Mouse (Mus musculus): Measurements from ENCODE around the gene Nat9. TPM values are rescaled to one million over a fixed set of nuclear protein-coding genes. Genes with fewer than 3 reads are reported as not detected.

Gene Nat9
- total RNA-seq (2014; fragmentation: Nextera tagmentation) (27.1 and 27.5 TPM in 2 replicates), total RNA-seq (2017) (21.3 and 28.0 TPM in 2 replicates)

DNA sequence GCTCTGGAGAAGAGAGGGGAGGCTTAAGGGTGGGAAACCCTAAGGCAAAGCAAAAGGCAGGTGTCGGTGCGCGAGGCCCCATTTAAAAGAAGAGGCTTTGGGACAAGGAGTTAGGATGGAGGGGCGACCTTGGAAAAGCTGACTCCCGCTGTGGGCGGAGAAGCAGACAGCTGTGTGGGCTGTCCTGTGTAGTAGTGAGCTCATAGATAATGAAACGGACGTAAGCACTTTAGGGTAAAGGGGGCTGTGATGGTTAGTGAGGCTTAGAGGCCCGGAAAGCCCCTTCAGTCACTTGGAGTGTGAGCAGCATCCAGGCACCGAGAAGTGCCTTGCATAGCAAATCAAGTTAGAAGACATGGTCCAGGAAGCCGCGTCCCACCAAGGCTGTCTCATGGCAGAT is at the start of gene Nat9:
Nat9 (minus strand) TSS at position 167 of the 400 bp plus-strand sequence.
- ATAC-seq (replicated peaks; ENCODE audit: poor library complexity, severe bottlenecking), result no peak

DNA sequence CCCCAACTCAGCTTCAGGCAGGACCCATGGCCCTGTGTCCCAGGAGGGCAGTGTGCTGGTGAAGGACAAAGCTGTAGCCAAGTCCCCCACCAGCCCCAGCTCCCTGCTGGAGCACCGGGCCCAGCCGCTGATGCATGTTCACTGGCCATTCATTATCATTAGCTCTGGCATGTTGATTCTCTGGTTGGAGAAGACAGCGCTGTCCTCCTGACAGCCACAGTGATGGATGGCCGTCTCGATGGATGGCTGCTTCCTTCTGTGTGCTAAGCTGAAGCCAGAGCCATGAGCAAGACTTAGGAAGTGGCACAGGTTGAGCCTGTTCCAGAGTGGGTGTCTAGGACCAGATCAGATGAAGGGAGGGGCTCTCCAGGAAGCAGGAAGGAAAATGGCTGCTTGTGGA is 48.9 kb upstream of the Nat9 start:
- no peak for ATAC-seq (replicated peaks; ENCODE audit: poor library complexity, severe bottlenecking)

DNA sequence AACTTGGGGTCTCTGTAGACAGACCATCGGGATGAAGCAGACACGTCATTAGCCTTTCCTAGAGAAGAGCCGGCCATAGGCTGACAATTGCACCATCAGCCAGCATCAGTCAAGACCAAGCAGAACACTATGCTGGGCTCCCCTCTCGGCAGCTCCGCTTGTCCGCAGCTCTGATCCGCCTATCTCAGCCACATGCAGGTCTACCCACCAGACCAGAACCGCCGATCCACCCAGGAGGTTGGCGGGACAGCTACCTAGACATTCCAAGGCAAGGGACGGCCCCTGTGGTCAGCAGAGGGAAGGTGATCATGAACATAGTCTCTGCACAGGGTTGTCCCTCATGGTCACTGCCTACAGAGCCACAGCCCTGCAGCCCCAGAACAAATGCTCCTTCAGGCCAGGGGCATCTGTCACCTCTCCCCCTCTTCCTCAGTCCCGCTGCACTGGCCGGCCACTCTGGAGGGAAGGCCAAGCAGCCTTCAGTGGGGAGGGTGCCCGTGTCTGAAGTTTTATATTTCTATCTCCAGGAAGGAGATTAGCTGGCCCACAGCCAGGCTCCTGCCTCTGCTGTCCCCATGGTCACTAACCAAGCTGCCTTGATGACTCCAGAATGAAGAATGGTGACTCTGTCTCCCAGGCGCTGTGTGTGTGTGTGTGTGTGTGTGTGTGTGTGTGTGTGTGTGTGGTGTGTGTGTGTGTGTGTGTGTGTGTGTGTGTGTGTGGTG is 46.8 kb upstream of the Nat9 start:
- no peak for ATAC-seq (replicated peaks; ENCODE audit: poor library complexity, severe bottlenecking)

DNA sequence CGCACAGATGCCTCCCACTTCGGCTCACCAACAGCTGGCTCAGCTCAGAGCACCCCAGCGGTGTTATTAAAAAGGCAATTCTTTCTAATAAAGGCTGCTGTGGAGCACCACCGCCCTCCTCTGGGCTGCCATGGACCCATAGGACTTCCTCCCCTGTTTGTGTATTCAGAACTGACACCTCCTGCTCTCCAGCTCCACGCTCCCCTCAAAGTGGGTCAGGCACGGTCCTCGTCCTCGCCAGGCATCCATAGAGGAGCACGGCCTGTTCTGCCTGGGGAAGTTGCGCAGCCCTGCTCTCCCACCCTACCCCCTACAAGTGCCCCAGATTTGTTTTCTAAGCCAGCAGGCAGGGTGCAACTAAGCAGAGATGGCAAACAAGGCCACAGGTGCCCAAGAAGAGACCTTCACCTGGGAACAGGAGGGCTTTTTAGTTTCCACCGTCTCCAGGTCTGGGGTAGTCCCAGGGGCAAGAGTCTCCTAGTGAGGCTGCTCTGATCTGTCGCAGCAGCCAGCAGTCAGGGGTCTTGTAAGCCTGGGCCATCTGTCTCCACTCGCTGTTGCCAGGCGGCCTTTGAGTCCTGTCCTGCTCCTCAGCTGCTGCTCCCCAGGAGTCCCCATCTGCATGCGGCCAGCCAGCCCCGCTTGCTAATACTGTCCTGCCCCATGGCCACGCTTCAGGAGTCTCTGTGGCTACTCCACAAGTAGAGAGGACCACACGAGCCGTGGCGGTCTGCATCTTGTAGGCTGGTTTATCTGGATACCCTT is 46.0 kb upstream of the Nat9 start:
- no peak for ATAC-seq (replicated peaks; ENCODE audit: poor library complexity, severe bottlenecking)

DNA sequence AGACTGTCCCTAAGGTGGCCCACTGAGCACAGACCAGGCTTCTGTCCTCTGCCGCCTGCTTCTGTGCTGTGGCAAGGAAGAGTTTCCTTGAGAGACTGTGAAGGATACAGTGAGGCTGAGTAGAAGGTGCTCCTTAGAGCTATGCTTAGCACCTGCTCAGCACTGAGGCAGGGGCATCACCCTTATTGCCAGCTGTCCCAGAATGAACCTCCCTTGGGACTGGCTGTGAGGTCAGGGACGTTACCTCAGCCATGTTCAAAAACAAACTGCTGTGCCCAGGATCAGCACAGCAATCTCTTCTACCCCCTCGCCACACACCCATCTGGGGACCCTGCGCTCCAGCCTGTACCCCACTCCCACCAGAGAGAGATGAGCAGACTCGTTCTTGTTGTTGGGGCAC is 45.2 kb upstream of the Nat9 start:
- no peak for ATAC-seq (replicated peaks; ENCODE audit: poor library complexity, severe bottlenecking)

DNA sequence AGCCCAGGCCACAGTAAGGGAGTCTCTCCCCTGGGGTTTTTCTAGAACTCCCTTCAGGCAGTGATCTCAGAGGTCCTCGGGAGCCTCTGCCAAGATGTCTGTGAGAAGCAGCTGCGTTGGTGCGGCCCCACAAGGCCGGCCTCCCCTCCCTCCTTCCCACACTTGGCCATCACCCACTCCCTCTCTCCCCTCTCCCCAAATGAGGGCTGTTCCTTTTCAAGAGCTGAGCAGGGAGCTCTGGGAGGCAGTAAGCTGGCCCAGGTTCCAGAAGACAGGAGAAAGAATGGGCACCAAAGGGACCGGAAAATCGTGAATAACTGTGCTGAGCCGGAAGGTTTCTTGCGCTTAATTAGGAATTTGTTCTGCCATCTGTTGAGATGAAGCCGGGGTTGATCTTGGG is 44.3 kb upstream of the Nat9 start:
- ATAC-seq (replicated peaks; ENCODE audit: poor library complexity, severe bottlenecking), result 0 out of 2 replicates have a peak, but pooled peaks have one; percentile 10

DNA sequence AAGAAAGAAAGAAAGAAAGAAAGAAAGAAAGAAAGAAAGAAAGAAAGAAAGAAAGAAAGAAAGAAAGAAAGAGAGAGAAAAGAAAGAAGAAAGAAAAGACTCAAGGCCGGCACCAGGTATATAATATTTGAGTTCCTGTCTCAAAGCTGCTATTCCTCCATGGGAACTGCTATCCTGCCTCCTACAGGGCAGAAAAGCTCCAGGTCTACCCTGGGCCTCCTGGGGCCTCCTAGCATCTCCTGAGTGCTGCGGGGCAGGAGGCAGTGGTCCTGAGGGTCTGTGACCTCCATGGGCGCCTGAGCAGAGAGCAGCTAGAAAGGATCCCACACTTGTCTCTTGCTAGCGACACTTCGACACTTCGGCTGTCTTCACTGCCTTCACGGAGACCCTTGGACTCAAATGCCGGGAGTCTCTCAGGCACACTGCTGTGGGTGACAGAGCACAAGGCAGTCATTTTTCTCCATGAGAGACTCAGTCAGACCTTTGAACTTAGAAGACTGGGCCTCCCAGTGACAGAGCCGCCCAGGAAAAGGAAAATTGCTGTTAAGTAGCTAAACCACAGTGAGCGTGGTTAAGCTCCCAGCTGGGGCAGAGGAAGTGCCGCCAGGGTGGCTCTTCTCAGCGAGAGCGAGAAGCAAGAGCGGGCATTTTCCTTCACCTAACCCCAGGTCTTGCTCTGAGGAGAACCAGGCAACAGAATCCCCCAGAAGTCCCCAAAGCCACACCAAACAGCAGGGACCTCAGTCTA is 43.7 kb upstream of the Nat9 start:
- peak; percentile 75 for ATAC-seq (replicated peaks; ENCODE audit: poor library complexity, severe bottlenecking)

DNA sequence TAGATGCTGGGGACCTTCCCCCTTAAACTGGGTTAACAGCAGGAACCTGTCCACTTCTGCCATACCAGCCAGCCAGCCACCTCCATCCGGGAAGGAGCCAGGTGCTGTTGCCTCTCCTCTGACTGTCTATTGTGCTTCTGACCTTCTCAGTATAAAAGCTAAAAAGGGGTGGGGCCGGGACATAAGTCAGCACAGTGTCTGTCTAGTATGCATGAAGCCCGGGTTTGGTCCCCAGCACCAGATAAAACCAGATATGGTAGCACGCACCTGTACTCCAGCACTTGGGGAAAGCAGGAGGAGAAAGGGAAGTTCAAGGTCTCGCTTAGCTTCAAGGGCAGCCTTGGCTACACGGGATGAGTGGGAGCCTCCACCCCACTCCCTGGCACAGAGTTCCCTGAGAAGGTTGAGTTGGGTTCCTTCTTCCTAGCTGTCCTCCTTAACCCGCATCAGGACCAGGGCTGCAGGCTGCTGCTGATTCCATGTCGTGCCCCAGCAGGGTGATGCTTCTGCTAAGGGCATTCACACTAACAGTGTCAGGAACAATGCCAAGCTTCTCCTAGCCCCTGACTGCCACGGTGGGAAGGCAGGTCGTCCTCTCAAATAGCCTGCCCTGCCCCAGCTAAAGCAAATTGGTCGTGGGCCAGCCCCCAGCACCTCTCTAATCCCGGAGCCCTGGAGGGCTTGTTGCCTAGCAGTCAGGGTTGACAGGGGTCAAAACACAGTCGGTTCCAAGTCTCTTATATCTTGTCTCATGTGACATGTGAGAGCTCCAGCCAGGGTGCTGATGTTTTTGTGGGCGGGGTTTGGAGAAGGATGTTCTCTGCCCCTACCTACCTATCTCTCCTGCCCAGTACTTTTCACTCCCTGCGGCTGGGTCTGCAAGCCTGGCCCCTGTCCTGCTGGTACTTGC is 41.6 kb upstream of the Nat9 start:
- no peak for ATAC-seq (replicated peaks; ENCODE audit: poor library complexity, severe bottlenecking)

DNA sequence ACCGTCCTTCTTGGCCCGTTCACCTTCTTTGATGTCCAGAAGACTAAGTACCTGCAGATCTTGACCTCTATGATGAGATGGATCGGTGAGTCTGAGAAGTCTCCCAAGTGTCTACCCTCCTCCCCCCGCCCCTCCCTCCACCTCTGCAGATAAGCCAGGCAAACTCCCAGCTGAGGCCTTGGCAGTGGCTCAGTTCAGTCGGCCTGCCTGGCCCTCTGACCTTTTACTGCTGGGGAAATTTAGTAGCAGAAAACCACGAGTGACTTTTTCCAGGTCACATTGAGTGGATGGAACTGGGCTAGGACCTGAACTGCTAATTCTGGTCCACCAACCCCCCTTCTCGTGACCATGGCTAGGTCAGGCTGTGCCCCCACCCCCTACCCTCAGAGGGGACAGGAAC is 40.8 kb upstream of the Nat9 start:
- no peak for ATAC-seq (replicated peaks; ENCODE audit: poor library complexity, severe bottlenecking)

DNA sequence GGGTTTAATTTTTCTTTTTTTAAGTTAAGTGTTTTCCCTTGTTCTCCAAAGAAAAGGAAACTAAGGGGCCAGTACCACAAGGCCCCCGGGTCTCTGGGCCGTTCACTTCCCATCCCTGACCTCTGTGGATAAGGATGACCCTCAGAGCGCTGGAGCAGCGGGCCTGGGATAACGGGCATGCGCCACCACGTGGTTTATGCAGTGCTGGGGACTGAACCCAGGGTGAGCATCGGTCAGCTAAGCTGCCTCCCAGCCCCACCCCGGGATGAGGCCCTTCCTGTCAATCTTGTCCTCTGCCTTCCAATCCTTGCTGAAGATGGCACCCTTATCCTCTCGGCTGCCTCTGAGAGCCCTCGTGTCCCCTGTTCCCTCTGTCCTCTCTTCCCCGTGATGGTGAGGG is 40.0 kb upstream of the Nat9 start:
- no peak for ATAC-seq (replicated peaks; ENCODE audit: poor library complexity, severe bottlenecking)

DNA sequence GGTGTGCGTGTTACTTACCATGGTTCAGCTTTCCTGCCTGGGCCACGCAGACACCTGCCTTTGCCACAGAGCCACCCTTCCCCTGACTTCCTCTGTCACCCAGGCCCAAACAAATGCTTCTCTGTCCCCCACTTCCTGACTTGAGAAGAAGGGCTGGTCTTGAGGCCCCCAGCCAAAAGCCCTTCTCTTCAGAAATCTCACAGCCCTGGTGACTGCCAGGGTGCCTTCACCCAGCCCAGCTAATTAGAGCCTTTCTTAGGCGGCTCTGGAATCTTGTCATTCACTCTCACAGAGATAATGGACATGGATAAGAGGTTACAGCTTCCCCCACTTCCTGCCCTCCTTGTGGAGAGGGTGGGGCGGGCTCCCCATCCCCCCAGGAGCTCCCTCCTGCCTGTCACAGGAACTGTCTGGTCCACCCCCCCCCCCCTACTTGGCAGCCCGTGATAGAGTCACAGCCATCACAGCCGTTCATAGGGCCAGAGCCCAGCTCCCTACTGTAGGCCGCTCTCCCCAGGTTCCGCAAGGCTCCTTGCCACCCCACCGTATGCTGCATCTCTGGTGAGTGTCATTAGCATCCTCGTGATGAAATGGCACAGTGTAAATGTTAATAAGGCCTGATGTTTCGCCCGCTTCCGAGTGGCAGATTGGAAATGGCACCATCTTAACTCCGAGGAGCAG is 39.3 kb upstream of the Nat9 start:
- no peak for ATAC-seq (replicated peaks; ENCODE audit: poor library complexity, severe bottlenecking)

DNA sequence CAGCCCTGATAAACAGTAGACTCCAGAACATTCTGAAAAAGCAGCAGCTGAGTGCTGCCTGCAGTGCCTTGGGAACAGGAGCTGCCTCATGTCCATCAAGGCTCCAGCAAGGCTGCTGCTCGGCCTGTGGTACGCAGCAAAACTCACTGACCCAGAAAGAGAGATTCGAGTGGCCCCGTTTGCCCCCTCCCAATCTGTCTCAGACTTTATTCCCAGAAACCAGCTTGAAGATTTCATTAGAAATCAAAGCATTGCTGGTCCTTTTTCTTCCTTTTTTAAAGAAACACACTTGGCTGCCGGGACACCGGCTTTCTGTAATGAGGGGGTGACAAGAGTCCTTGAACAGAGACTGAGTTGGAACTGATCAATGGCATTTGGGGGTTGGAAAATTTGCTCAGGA is 37.6 kb upstream of the Nat9 start:
- ATAC-seq (replicated peaks; ENCODE audit: poor library complexity, severe bottlenecking), result no peak

DNA sequence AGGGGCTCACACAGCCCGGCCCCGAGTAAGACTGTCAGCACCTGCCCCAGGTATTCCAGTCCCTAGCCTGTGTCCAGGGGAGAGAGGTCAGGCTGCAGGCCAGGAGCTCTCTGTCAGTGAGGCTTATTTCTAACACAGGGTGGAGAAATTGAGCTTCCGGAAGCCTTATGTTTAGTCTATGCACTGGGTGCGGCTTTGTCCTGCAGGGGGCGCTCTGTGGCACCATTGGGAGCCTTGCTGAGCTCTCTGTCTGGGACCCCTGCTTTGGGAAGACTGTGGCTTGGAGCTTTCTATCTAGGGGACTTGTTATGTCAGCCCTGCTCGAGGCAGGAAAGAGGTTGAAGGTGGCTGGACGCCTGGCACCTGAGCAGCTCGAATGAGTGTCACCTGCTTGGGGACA is 37.2 kb upstream of the Nat9 start:
- ATAC-seq (replicated peaks; ENCODE audit: poor library complexity, severe bottlenecking), result 0 out of 2 replicates have a peak, but pooled peaks have one; percentile 21

DNA sequence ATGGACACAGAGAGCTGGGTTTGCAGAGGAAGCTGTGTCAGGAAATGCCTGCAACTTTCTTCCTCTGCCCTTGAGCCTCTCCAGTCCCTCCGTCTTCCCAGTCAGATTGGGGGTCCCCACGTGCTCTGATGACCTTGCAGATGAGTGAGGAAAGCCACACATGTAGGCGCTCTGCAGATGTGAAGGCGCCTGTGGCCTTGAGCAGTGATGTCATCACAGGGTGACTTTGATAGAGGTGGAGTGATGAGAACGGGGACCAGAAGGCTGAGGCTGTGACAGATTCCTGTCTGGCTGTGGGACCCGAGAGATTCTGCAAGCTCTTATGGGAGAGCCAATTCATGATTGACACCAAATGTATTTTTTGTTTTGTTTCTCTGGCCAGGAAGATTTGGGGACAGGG is 36.2 kb upstream of the Nat9 start:
- ATAC-seq (replicated peaks; ENCODE audit: poor library complexity, severe bottlenecking), result peak; percentile 18

DNA sequence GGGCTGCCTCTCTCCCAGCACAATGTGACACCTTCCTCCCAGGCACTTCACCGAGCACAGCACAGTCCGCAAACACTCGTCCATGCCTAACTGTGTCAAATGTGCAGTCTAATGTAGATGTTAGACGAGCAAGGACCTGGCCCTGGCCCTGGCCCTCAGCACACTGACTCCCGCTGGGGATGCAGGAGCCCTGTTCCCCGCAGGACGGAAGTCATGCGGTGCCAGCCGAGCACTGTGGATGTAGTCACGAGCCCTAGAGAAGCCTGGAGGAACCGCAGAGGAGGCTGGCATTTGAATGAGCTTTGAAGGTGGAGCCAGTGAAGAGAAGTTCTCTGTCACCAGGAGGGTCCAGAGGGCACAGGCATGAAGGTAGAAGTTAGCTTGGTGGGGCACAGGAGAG is 35.8 kb upstream of the Nat9 start:
- ATAC-seq (replicated peaks; ENCODE audit: poor library complexity, severe bottlenecking), result peak; percentile 53

DNA sequence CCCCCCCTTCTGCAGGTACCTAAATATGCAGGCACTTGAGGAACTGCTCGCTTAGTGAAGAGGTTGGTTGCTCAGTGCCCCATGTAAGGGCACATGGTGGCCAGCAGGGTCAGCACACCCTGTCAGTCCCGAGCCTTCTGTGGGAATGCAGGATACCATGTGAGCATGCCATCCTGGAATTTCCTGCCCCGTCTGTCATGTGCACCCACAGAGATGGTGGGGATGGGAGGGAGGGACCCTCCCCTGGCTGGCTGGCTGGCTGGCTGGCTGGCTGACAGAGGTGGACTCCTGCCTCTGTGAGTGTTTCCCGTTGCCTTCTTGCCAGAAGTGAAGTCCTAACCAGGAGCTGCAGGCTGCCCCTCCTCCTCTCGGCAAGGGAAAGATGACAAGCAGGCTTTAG is 34.9 kb upstream of the Nat9 start:
- ATAC-seq (replicated peaks; ENCODE audit: poor library complexity, severe bottlenecking), result no peak

DNA sequence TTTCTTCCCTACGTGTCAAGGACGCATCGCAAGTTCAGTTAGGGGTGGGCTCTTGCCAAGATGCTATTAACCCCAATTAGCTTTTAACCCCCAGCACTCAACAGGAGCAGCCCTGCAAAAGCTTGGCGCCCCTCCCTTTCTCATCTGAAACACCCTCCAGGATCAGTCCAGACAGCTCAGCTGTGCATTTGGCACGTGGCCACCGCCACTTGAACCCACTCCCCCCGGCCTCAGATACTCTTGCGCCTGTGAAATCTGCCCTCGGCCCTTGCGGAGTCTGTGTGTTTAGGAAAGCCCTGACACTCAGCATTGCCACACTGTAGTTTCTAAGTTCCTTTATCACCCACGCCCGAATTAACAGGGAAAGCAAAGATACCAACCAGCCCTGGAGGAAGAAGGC is 34.4 kb upstream of the Nat9 start:
- ATAC-seq (replicated peaks; ENCODE audit: poor library complexity, severe bottlenecking), result no peak

DNA sequence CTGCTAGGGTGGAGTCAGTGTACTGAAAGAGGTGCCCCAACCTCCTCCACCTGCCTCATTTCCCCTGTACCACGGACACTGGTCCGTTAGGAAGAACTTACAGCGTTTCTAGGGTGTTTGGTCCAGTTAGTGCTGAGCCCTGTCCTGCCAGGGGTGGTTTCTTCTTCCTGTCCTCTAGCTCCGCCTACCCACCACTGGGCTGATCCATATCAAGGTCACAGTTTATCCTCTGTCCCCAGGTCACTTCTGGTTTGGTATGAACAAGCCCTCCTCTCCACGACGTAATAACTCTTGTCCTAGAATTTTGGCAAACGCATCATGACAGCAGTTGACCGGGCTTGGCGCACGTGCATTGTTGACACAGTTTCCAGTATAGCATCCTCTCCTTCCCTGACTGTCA is 32.0 kb upstream of the Nat9 start:
- peak; percentile 15; the same call in 1 of the 2 replicates for ATAC-seq (replicated peaks; ENCODE audit: poor library complexity, severe bottlenecking)

DNA sequence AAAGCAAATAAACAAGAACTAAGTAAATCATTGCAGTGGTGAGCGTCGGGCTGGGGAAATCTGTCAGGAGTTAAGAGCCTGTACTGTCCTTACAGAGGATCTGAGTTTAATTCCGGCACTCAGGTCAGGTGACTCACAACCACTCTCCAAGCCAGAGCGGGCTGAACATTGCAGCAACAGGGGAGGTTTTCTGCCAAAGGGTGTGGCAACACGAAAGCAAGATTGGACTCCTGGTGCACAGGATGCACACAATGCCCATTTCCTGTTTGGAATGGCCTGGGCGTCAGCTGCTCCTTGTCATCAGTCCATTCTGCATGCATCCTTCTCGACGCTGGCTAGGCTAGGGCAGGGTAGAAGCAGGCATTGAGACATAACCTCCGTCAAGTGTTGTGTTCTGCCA is 31.6 kb upstream of the Nat9 start:
- ATAC-seq (replicated peaks; ENCODE audit: poor library complexity, severe bottlenecking), result peak; percentile 78

All from granulocyte monocyte progenitor cell, adult 5-6 weeks (primary cell).